Mouse (Mus musculus) midbrain, embryonic 15.5 days (tissue): ENCODE results near the gene Haus8. TPM values are rescaled to one million over a fixed set of nuclear protein-coding genes. Genes with fewer than 3 reads are reported as not detected.
"Not testable (repeated sequence)": the region's sequence is repeated elsewhere in the genome, so short reads cannot be mapped to it uniquely, and the experiment has no call there.

ENCODE experiments used
- ATAC-seq: fragments of 200-750 bp; cut with Nextera tagmentation; replicated peaks from 2 replicates; pipeline ENCODE4 v1.8.0; 2017; ENCODE audit warnings: moderate TSS enrichment
- H3K27ac ChIP-seq: fragments of 300-500 bp; sonication (generic); 2 replicates; pipeline ENCODE4 v1.5.1; 2015; ENCODE audit warnings: mild to moderate bottlenecking, inconsistent platforms
- H3K27me3 ChIP-seq: fragments of 300-500 bp; sonication (generic); replicated peaks from 2 replicates; pipeline ENCODE4 v1.6.1; 2015; ENCODE audit warnings: inconsistent platforms
- H3K36me3 ChIP-seq: fragments of 300-500 bp; sonication (generic); replicated peaks from 2 replicates; pipeline ENCODE4 v1.6.1; 2015; ENCODE audit warnings: inconsistent platforms
- H3K4me1 ChIP-seq: fragments of 300-500 bp; sonication (generic); 2 replicates; pipeline ENCODE4 v1.6.1; 2015; ENCODE audit warnings: inconsistent platforms
- H3K4me2 ChIP-seq: fragments of 300-500 bp; sonication (generic); 2 replicates; pipeline ENCODE4 v1.6.1; 2015; ENCODE audit warnings: inconsistent platforms, mild to moderate bottlenecking, moderate library complexity
- H3K4me3 ChIP-seq: fragments of 300-500 bp; sonication (generic); 2 replicates; pipeline ENCODE4 v1.5.1; 2015; ENCODE audit warnings: mild to moderate bottlenecking, inconsistent platforms
- H3K9ac ChIP-seq: fragments of 300-500 bp; sonication (generic); 2 replicates; pipeline ENCODE4 v1.6.1; 2015; ENCODE audit warnings: mild to moderate bottlenecking, inconsistent platforms
- H3K9me3 ChIP-seq: fragments of 300-500 bp; sonication (generic); 2 replicates; pipeline ENCODE4 v1.6.1; 2016; ENCODE audit warnings: inconsistent platforms
- WGBS: fragments of 180-500 bp; shearing (Covaris S2); methylation state at CpG from one replicate; pipeline ENCODE4 v1.1.7; 2015; ENCODE audit warnings: mixed read lengths; 5-methylcytosine and 5-hydroxymethylcytosine counted together
- polyA plus RNA-seq: library from polyadenylated mRNA; unstranded; fragments of >200 nt; fragmentation: Nextera tagmentation; extraction: Ambion mirVana; gene quantifications from 2 replicates; pipeline ENCODE4 v1.2.1, GENCODE M21; 2015

Gene Haus8
- polyA plus RNA-seq, 1 experiment from 2014 or later, result 64.2 TPM

- Histone ChIP-seq H3K9me3 (no peaks in the 10 kb centered on the region), H3K4me1 (no peaks in the 10 kb centered on the region), H3K27ac (no peak overlapping the region), H3K27me3 (no peaks in the 10 kb centered on the region), H3K4me2 (no peak overlapping the region), H3K9ac (no peak overlapping the region), H3K4me3 (no peak overlapping the region), H3K36me3 (no peaks in the 10 kb centered on the region)
- ATAC-seq, result no peak
- 93% methylated on average over 1 of the region's 1 CpGs for WGBS
Observed at GRCm38 (mm10) chr8:71302788-71303187, 30.1 kb upstream of the Haus8 start.

DNA sequence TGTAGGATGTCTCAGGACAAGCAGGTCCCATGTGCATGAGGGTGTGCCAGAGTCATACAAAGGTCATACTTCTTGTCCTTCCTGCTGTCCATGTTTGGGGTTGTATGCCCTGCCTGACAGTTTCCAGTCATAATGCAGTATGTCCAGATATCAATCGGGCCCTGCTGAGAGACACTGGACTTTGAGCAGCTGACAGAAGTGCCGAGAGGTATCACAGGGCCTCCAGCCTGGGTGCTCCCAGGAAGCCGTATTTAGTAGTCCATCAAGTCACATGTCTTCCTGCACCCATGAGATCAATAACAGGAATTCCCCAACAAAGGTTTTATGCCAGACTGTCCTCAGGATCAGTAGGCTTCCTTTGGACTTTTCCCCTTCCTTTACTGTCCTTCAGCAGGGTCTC, 27.0 kb upstream of the Haus8 start:
- no peak overlapping the region for H3K9ac ChIP-seq
- no peaks in the 10 kb centered on the region for H3K9me3 ChIP-seq
- no peaks in the 10 kb centered on the region for H3K36me3 ChIP-seq
- ATAC-seq, result no peak
- 95% methylated on average over 3 of the region's 3 CpGs for WGBS
- H3K4me2 ChIP-seq, result no peak overlapping the region
- no peak overlapping the region for H3K4me3 ChIP-seq
- H3K4me1 ChIP-seq, result no peaks in the 10 kb centered on the region
- no peak overlapping the region for H3K27ac ChIP-seq
- no peaks in the 10 kb centered on the region for H3K27me3 ChIP-seq

GRCm38 (mm10) chr8:71297439-71297838, 24.7 kb upstream of the Haus8 start:
- H3K9me3 ChIP-seq, result no peaks in the 10 kb centered on the region
- H3K36me3 ChIP-seq, result no peaks in the 10 kb centered on the region

DNA sequence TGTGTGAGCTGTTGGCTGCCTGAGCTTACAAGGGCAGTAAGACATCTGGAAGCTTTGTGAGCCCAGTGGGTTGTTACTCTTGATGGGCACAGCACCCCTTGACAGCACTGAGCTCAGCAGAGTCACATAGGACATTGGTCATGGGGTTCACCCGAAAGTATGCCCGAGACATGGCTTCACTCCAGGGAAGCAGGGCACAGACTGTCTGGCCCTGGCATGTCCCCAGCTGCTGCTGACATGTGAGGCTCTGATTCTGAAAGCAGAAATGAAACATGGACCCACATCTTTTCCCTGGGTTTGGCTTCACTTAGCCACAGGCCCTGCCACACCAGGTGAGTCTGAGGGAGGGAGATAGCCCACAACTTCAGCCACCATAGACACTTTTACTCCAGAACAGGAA, 24.1 kb upstream of the Haus8 start:
- no peak for ATAC-seq
- no peaks in the 10 kb centered on the region for H3K4me1 ChIP-seq
- 95% methylated on average over 2 of the region's 2 CpGs for WGBS
- no peak overlapping the region for H3K9ac ChIP-seq
- no peak overlapping the region for H3K4me2 ChIP-seq
- no peak overlapping the region for H3K4me3 ChIP-seq
- no peaks in the 10 kb centered on the region for H3K27me3 ChIP-seq
- H3K9me3 ChIP-seq, result no peaks in the 10 kb centered on the region
- H3K36me3 ChIP-seq, result no peaks in the 10 kb centered on the region
- no peak overlapping the region for H3K27ac ChIP-seq

More at GRCm38 (mm10) chr8:71297439-71297838, 24.7 kb upstream of the Haus8 start:
- ATAC-seq, result no peak
- Histone ChIP-seq H3K4me3 (no peak overlapping the region), H3K9ac (no peak overlapping the region), H3K4me2 (no peak overlapping the region), H3K27ac (no peak overlapping the region), H3K4me1 (no peaks in the 10 kb centered on the region), H3K27me3 (no peaks in the 10 kb centered on the region)
- WGBS, result 100% methylated on average over 1 of the region's 1 CpGs

DNA sequence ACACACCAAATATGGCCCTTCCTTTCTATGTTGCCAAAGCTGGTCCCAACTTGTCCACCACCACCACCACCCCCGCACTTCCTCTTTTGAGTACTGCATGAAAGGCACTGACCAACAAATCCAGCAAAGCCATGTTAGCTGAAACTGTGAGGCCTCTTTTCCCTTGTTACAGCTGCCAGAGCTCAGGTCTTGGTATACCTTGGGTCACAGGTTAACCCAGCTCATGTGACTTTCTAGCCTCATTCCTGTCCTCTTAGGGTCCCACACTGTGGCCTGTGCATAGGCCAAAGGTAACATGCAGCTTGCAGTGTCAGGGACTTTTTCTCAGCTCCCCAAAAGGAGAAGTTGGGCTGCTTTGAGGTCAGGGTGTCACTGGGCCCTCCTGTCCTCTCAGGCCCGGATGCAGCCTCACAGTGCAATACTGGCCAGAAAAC, 23.5 kb upstream of the Haus8 start:
- H3K9ac ChIP-seq, result no peak overlapping the region
- H3K4me1 ChIP-seq, result no peaks in the 10 kb centered on the region
- H3K9me3 ChIP-seq, result no peaks in the 10 kb centered on the region
- H3K36me3 ChIP-seq, result 0 out of 2 replicates have a peak, but pooled peaks cover 2% of the 10 kb centered on the region
- no peak overlapping the region for H3K27ac ChIP-seq
- no peak overlapping the region for H3K4me3 ChIP-seq
- ATAC-seq, result no peak
- H3K4me2 ChIP-seq, result no peak overlapping the region
- no peaks in the 10 kb centered on the region for H3K27me3 ChIP-seq
- 90% methylated on average over 2 of the region's 2 CpGs for WGBS

- not testable (repeated sequence) for H3K4me2 ChIP-seq, H3K9ac ChIP-seq, H3K4me3 ChIP-seq, H3K36me3 ChIP-seq, H3K27me3 ChIP-seq, H3K9me3 ChIP-seq, H3K27ac ChIP-seq, H3K4me1 ChIP-seq, ATAC-seq
- WGBS, result 97% methylated on average over 3 of the region's 3 CpGs
Observed at GRCm38 (mm10) chr8:71293930-71294329, 21.2 kb upstream of the Haus8 start.

DNA sequence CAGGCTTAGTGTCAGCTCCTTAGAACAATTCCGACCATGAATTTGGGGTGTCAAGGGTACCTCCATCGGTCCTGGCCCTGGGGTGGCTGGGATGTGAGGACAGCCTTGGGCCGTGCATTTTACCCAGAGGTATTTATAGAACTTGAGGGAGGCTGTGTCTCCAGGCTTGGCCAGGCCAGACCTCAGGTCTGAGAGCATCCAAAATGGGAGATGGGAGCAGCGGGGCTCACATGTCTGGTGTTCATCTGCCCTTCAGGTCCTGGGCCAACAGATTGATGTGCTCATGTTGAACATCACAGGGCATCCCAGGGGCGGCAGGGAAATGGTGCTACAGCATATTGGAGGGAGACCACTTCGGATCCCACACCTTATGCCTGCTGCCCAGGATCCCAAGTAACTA, 18.6 kb upstream of the Haus8 start:
- Histone ChIP-seq H3K4me3 (no peak overlapping the region), H3K4me1 (no peaks in the 10 kb centered on the region), H3K27ac (no peak overlapping the region), H3K9ac (no peak overlapping the region), H3K36me3 (0 out of 2 replicates have a peak, but pooled peaks cover 6% of the 10 kb centered on the region), H3K27me3 (no peaks in the 10 kb centered on the region), H3K9me3 (no peaks in the 10 kb centered on the region), H3K4me2 (no peak overlapping the region)
- no peak for ATAC-seq
- 95% methylated on average over 6 of the region's 6 CpGs for WGBS

DNA sequence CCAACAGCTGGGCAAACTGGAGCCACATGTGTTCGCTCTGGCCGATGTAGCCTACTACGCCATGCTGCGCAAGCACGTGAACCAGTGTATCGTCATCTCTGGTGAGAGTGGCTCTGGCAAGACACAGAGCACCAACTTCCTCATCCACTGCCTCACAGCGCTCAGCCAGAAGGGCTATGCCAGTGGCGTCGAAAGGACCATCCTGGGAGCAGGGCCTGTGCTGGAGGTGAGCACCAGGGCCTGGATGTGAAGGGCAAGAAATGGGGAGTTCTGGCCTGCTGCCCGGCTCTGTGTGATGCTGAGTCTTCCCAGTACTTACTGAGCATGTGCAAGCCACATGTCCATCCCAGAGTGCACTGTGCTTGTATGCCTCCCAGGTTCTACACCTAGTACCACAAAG, 18.2 kb upstream of the Haus8 start:
- ATAC-seq, result 0 out of 2 replicates have a peak, but pooled peaks have one; percentile 14
- H3K36me3 ChIP-seq, result 0 out of 2 replicates have a peak, but pooled peaks cover 6% of the 10 kb centered on the region
- no peak overlapping the region for H3K4me3 ChIP-seq
- H3K4me2 ChIP-seq, result no peak overlapping the region
- 95% methylated on average over 10 of the region's 10 CpGs for WGBS
- H3K27me3 ChIP-seq, result no peaks in the 10 kb centered on the region
- H3K4me1 ChIP-seq, result no peaks in the 10 kb centered on the region
- no peak overlapping the region for H3K27ac ChIP-seq
- no peaks in the 10 kb centered on the region for H3K9me3 ChIP-seq
- no peak overlapping the region for H3K9ac ChIP-seq

DNA sequence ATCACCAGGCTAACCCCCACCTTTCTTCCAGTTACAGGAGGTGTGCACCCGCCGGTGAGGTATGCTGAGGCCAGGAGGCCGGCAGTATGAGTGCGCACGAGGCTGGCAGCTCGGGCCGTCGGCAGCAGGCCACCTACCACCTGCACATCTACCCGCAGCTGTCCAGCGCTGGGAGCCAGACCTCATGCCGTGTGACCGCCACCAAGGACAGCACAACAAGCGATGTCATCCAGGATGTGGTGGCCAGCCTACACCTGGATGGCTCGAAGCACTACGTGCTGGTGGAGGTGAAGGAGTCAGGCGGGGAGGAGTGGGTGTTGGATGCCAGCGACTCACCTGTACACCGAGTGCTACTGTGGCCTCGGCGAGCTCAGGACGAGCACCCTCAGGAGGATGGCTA, 17.5 kb upstream of the Haus8 start:
- no peak overlapping the region for H3K27ac ChIP-seq
- WGBS, result 96% methylated on average over 21 of the region's 21 CpGs

DNA sequence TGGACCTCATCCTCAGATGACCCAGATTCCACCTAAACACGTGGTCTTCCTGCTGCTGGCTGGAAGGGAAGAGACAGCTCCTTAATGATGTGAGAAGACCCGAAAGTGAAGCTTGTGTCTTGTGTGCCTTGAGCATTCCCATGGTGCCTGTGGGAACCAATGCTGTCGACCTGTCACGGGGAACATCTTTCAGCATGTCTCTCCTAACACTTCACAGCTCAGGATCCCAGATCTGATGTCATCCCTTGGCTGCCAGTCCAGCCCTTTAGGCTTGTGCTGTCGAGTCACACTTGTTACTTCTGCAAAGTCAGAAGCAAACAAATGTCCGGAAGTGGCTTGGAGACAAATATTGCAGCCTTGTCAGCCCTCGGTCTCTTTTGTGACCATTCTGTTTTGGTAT, 16.4 kb upstream of the Haus8 start:
- H3K36me3 ChIP-seq, result 0 out of 2 replicates have a peak, but pooled peaks cover 6% of the 10 kb centered on the region
- H3K9ac ChIP-seq, result no peak overlapping the region
- H3K4me1 ChIP-seq, result no peaks in the 10 kb centered on the region
- H3K27me3 ChIP-seq, result no peaks in the 10 kb centered on the region
- WGBS, result 87% methylated on average over 7 of the region's 7 CpGs
- H3K27ac ChIP-seq, result no peak overlapping the region
- no peak overlapping the region for H3K4me3 ChIP-seq
- H3K4me2 ChIP-seq, result no peak overlapping the region
- H3K9me3 ChIP-seq, result no peaks in the 10 kb centered on the region
- ATAC-seq, result no peak

More for the DNA sequence above, 17.5 kb upstream of the Haus8 start:
- no peak for ATAC-seq
- Histone ChIP-seq H3K36me3 (0 out of 2 replicates have a peak, but pooled peaks cover 6% of the 10 kb centered on the region), H3K4me2 (no peak overlapping the region), H3K4me3 (no peak overlapping the region), H3K9me3 (no peaks in the 10 kb centered on the region), H3K9ac (no peak overlapping the region), H3K4me1 (no peaks in the 10 kb centered on the region), H3K27me3 (no peaks in the 10 kb centered on the region)

GRCm38 (mm10) chr8:71288441-71288949, 15.8 kb upstream of the Haus8 start:
- H3K27me3 ChIP-seq, result no peaks in the 10 kb centered on the region
- no peak for ATAC-seq
- no peaks in the 10 kb centered on the region for H3K9me3 ChIP-seq
- WGBS, result 60% methylated on average over 3 of the region's 3 CpGs
- 0 out of 2 replicates have a peak, but pooled peaks cover 6% of the 10 kb centered on the region for H3K36me3 ChIP-seq
- H3K27ac ChIP-seq, result no peak overlapping the region
- no peak overlapping the region for H3K4me3 ChIP-seq
- H3K9ac ChIP-seq, result no peak overlapping the region
- no peak overlapping the region for H3K4me2 ChIP-seq
- H3K4me1 ChIP-seq, result no peaks in the 10 kb centered on the region

DNA sequence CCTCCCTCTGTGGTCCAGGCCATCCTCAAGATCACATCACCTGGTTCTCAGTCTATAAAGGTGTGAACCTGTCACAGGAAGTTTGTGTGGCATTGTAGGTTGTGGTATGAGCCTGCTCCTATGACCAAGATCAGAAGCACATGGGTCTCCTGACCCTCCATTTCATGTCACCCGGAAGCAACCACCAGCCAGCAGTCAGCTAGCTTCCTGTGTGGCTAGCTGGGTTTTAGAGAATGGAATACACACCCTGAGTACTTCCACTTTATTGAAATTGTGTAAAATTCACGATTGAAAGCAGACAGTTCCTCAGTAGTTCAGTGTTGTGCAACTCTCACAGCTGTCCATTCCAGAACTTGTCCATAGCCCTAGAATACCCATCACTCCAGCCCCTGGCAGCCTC, 13.5 kb upstream of the Haus8 start:
- not testable (repeated sequence) for ATAC-seq, H3K4me2 ChIP-seq, H3K4me3 ChIP-seq, H3K27ac ChIP-seq, H3K9me3 ChIP-seq, H3K27me3 ChIP-seq, H3K4me1 ChIP-seq, H3K36me3 ChIP-seq, H3K9ac ChIP-seq
- 84% methylated on average over 2 of the region's 2 CpGs for WGBS

- H3K27ac ChIP-seq, result no peak overlapping the region
- 83% methylated on average over 5 of the region's 5 CpGs for WGBS
Observed at GRCm38 (mm10) chr8:71282621-71283020, 9.9 kb upstream of the Haus8 start.

More at GRCm38 (mm10) chr8:71282621-71283020, 9.9 kb upstream of the Haus8 start:
- no peak overlapping the region for H3K4me2 ChIP-seq
- ATAC-seq, result no peak
- no peak overlapping the region for H3K4me3 ChIP-seq
- no peaks in the 10 kb centered on the region for H3K36me3 ChIP-seq
- H3K4me1 ChIP-seq, result no peaks in the 10 kb centered on the region
- no peaks in the 10 kb centered on the region for H3K9me3 ChIP-seq
- no peak overlapping the region for H3K9ac ChIP-seq
- no peaks in the 10 kb centered on the region for H3K27me3 ChIP-seq
